Mouse (Mus musculus) ES-Bruce4 (cell line): Measurements from ENCODE around the gene Tmtc4.

Experiments
- CTCF ChIP-seq: IDR thresholded peaks from one replicate; pipeline ENCODE4 v1.8.1; 2011; ENCODE audit warnings: low read depth, low read length
- EP300 ChIP-seq: IDR thresholded peaks from 2 replicates; pipeline ENCODE4 v1.6.1; 2011; ENCODE audit warnings: low read depth, low read length; ENCODE audit not compliant: insufficient read depth

DNA sequence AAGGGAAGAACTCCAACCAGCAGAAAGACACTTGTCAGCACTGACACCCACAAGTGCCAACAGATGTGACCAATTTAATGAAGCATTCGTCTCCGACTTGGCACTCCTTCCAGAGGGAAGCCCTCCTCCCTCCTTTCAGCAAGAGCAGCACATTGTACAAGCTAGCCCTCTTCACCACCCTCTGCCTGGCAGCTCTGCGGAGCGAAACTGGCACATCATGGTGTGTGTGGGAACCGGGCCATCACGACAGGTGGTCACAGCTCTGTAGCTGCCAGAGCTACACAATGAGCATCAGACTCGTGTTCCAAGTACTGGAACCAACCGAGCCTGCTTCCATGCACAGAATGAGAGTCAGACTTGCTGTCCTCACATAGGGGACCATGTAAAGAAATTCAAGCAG is 25.9 kb downstream of the Tmtc4 start:
- TF ChIP-seq EP300 (no peak), CTCF (no peak)
